Mouse (Mus musculus): Measurements from ENCODE around the gene Fv1.

Gene Fv1

GRCm38 (mm10) chr4:147868450-147869031 lies at the start of gene Fv1, which contains the start of gene Miip:
Gene Fv1 (plus strand): TSS chr4:147868979.
Gene Miip (minus strand): TSS chr4:147868816.
- no peak for TF ChIP-seq GATA4 (IDR thresholded peaks at IDR 0.05; ENCODE audit: insufficient replicate concordance, low read length)

- TF ChIP-seq GATA4 (IDR thresholded peaks at IDR 0.05; ENCODE audit: insufficient replicate concordance, low read length) = no peak
Measured at GRCm38 (mm10) chr4:147824389-147824788, 44.4 kb upstream of the Fv1 start.

GRCm38 (mm10) chr4:147842871-147843270 lies 25.9 kb upstream of the Fv1 start:
- TF ChIP-seq GATA4 (IDR thresholded peaks at IDR 0.05; ENCODE audit: insufficient replicate concordance, low read length) = no peak

- TF ChIP-seq GATA4 (IDR thresholded peaks at IDR 0.05; ENCODE audit: insufficient replicate concordance, low read length) = no peak; the same call in 1 of the 2 replicates
Measured at GRCm38 (mm10) chr4:147847614-147848583, 20.9 kb upstream of the Fv1 start, which contains the start of gene Zfp933. Gene Zfp933 (minus strand): TSS chr4:147848366.

- TF ChIP-seq GATA4 (IDR thresholded peaks at IDR 0.05; ENCODE audit: insufficient replicate concordance, low read length) = no peak; the same call in 1 of the 2 replicates
Measured at GRCm38 (mm10) chr4:147848584-147848991, 20.2 kb upstream of the Fv1 start.

GRCm38 (mm10) chr4:147850776-147851175 lies 18.0 kb upstream of the Fv1 start:
- no peak for TF ChIP-seq GATA4 (IDR thresholded peaks at IDR 0.05; ENCODE audit: insufficient replicate concordance, low read length)

- no peak for TF ChIP-seq GATA4 (IDR thresholded peaks at IDR 0.05; ENCODE audit: insufficient replicate concordance, low read length)
Measured at GRCm38 (mm10) chr4:147862051-147862450, 6.7 kb upstream of the Fv1 start.

- no peak for TF ChIP-seq GATA4 (IDR thresholded peaks at IDR 0.05; ENCODE audit: insufficient replicate concordance, low read length)
Measured at GRCm38 (mm10) chr4:147865651-147866050, 3.1 kb upstream of the Fv1 start.

GRCm38 (mm10) chr4:147866056-147866455 lies 2.7 kb upstream of the Fv1 start:
- no peak for TF ChIP-seq GATA4 (IDR thresholded peaks at IDR 0.05; ENCODE audit: insufficient replicate concordance, low read length)

GRCm38 (mm10) chr4:147867563-147868449 lies 973 bp upstream of the Fv1 start:
- no peak for TF ChIP-seq GATA4 (IDR thresholded peaks at IDR 0.05; ENCODE audit: insufficient replicate concordance, low read length)

GRCm38 (mm10) chr4:147869238-147869637 lies 459 bp downstream of the Fv1 start:
- no peak for TF ChIP-seq GATA4 (IDR thresholded peaks at IDR 0.05; ENCODE audit: insufficient replicate concordance, low read length)

- TF ChIP-seq GATA4 (IDR thresholded peaks at IDR 0.05; ENCODE audit: insufficient replicate concordance, low read length) = no peak
Measured at GRCm38 (mm10) chr4:147875852-147876575, 7.2 kb downstream of the Fv1 start.

- TF ChIP-seq GATA4 (IDR thresholded peaks at IDR 0.05; ENCODE audit: insufficient replicate concordance, low read length) = no peak
Measured at GRCm38 (mm10) chr4:147878537-147878936, 9.8 kb downstream of the Fv1 start.

GRCm38 (mm10) chr4:147879456-147879855 lies 10.7 kb downstream of the Fv1 start:
- no peak for TF ChIP-seq GATA4 (IDR thresholded peaks at IDR 0.05; ENCODE audit: insufficient replicate concordance, low read length)

Measured in liver, adult (tissue).